9 mouse cellular contexts compared by ENCODE assay signal in the genomic region with DNA sequence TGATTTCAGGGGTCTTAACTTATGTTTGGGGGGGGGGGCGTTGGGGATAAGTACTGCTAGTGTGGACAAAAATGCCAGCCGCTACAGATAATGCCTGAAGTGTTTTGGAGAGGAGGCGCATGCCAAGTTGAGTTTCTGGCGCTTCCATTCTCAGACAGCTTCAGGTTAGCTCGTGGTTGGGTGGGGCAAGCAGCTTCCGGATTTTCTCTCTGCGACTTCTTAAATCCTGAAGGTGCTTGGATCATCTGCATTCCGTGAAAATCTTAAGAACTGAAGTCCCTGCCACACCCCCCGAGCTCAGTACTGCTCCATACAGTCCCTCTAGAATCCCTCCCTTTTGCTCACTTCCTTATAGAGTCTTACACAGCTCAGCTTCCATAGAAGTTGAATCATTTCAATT. TPM values are rescaled to one million over a fixed set of nuclear protein-coding genes. Genes with fewer than 3 reads are reported as not detected.
DNase-seq lines count a peak whose midpoint lies in the region; ATAC-seq and TF ChIP-seq lines count a peak whose summit lies in the region.
"Had no signal": no experiment of that assay in that cellular context is flagged by ENCODE, and none has a peak within 500 bp of the region (broad histone marks: within the 10 kb centered on the region; RNA-seq: fewer than 3 reads in every experiment).

No protein-coding gene starts in this region.

- WGBS in hindbrain, embryonic 15.5 days = 73% methylated on average over 9 of the region's 9 CpGs
- WGBS in hindbrain, embryonic 10.5 days = 65% methylated on average over 9 of the region's 9 CpGs
- WGBS in midbrain, postnatal 0 days = 62% methylated on average over 9 of the region's 9 CpGs
- 71% methylated on average over 9 of the region's 9 CpGs for WGBS in midbrain, embryonic 14.5 days
- WGBS in stomach, embryonic 16.5 days = 54% methylated on average over 9 of the region's 9 CpGs

- peak; percentile 23 for DNase-seq in adrenal gland, adult 2 months
- DNase-seq in adrenal gland, adult 18-20 months (ENCODE audit: low spot score in 2 of 2) = no peak
- no peak for DNase-seq in hindbrain, embryonic 10.5 days (ENCODE audit: low spot score)
- DNase-seq in midbrain, postnatal 0 days (ENCODE audit: low spot score) = no peak
- DNase-seq in midbrain, embryonic 14.5 days = no peak
- no peak for DNase-seq in urinary bladder, postnatal 36 days (ENCODE audit: low spot score in 2 of 2)

- no peaks in the 10 kb centered on the region for H3K9me3 ChIP-seq in hindbrain, embryonic 15.5 days
- H3K9me3 ChIP-seq in hindbrain, embryonic 10.5 days = no peaks in the 10 kb centered on the region
- H3K9me3 ChIP-seq in midbrain, postnatal 0 days (ENCODE audit: low read length) = no peaks in the 10 kb centered on the region
- H3K9me3 ChIP-seq in midbrain, embryonic 14.5 days (ENCODE audit: control insufficient read depth, low read length) = no peaks in the 10 kb centered on the region
- no peaks in the 10 kb centered on the region for H3K9me3 ChIP-seq in stomach, embryonic 16.5 days (replicated peaks; ENCODE audit: control insufficient read depth, low read length)
- H3K9me3 ChIP-seq: forebrain, embryonic 10.5 days had no signal

- no peak for ATAC-seq in hindbrain, embryonic 15.5 days (ENCODE audit: low FRiP score, low read depth)
- no peak for ATAC-seq in midbrain, postnatal 0 days (ENCODE audit: low FRiP score)
- ATAC-seq in midbrain, embryonic 14.5 days (ENCODE audit: low FRiP score, low TSS enrichment) = no peak
- ATAC-seq in stomach, embryonic 16.5 days (ENCODE audit: insufficient read depth, low FRiP score) = no peak

- H3K4me1 ChIP-seq in hindbrain, embryonic 15.5 days (replicated peaks) = peaks cover 26% of the 10 kb centered on the region
- peaks cover 32% of the 10 kb centered on the region for H3K4me1 ChIP-seq in hindbrain, embryonic 10.5 days (replicated peaks)
- no peaks in the 10 kb centered on the region for H3K4me1 ChIP-seq in midbrain, postnatal 0 days (ENCODE audit: insufficient read depth, low read length)
- H3K4me1 ChIP-seq in midbrain, embryonic 14.5 days (ENCODE audit: control insufficient read depth, insufficient read depth, low read length) = peaks cover 9% of the 10 kb centered on the region
- 0 out of 2 replicates have a peak, but pooled peaks cover 5% of the 10 kb centered on the region for H3K4me1 ChIP-seq in stomach, embryonic 16.5 days (ENCODE audit: control insufficient read depth, insufficient read depth, low read length)

- H3K9ac ChIP-seq in hindbrain, embryonic 15.5 days = no peak overlapping the region
- H3K9ac ChIP-seq in midbrain, postnatal 0 days (replicated peaks; ENCODE audit: low read length, poor library complexity, severe bottlenecking) = 0 out of 2 replicates have a peak overlapping the region, but pooled peaks have one; percentile 24
- H3K9ac ChIP-seq in midbrain, embryonic 14.5 days (replicated peaks; ENCODE audit: low read length) = no peak overlapping the region
- 0 out of 2 replicates have a peak overlapping the region, but pooled peaks have one; percentile 16 for H3K9ac ChIP-seq in stomach, embryonic 16.5 days (ENCODE audit: low read length)

- no peak for TF ChIP-seq CTCF in midbrain, postnatal 0 days (IDR thresholded peaks at IDR 0.05)

- H3K4me2 ChIP-seq in hindbrain, embryonic 15.5 days = peak overlapping the region; percentile 98
- peak overlapping the region; percentile 94 for H3K4me2 ChIP-seq in midbrain, postnatal 0 days (ENCODE audit: low read depth, low read length, poor library complexity, severe bottlenecking)
- H3K4me2 ChIP-seq in midbrain, embryonic 14.5 days (ENCODE audit: low read length) = no peak overlapping the region
- H3K4me2 ChIP-seq in stomach, embryonic 16.5 days (ENCODE audit: low read depth, low read length) = peak overlapping the region; percentile 77; the same call in 1 of the 2 replicates

- H3K27ac ChIP-seq in hindbrain, embryonic 15.5 days (replicated peaks) = no peak overlapping the region
- H3K27ac ChIP-seq in hindbrain, embryonic 10.5 days = no peak overlapping the region
- no peak overlapping the region for H3K27ac ChIP-seq in midbrain, postnatal 0 days (ENCODE audit: low read depth, low read length)
- H3K27ac ChIP-seq in midbrain, embryonic 14.5 days (replicated peaks; ENCODE audit: low read depth, low read length) = no peak overlapping the region
- H3K27ac ChIP-seq in stomach, embryonic 16.5 days (ENCODE audit: low read length) = no peak overlapping the region
- H3K27ac ChIP-seq: forebrain, embryonic 10.5 days had no signal

- H3K4me3 ChIP-seq in hindbrain, embryonic 15.5 days = no peak overlapping the region
- H3K4me3 ChIP-seq in hindbrain, embryonic 10.5 days = no peak overlapping the region
- H3K4me3 ChIP-seq in midbrain, postnatal 0 days (ENCODE audit: low read depth, low read length) = no peak overlapping the region
- no peak overlapping the region for H3K4me3 ChIP-seq in midbrain, embryonic 14.5 days (replicated peaks; ENCODE audit: low read depth, low read length)
- H3K4me3 ChIP-seq in stomach, embryonic 16.5 days (replicated peaks; ENCODE audit: low read length) = no peak overlapping the region; the same call in 1 of the 2 replicates
- H3K4me3 ChIP-seq: forebrain, embryonic 10.5 days had no signal

- H3K36me3 ChIP-seq in hindbrain, embryonic 15.5 days = no peaks in the 10 kb centered on the region
- H3K36me3 ChIP-seq in hindbrain, embryonic 10.5 days = no peaks in the 10 kb centered on the region
- H3K36me3 ChIP-seq in midbrain, postnatal 0 days (ENCODE audit: insufficient read depth, low read length) = no peaks in the 10 kb centered on the region
- H3K36me3 ChIP-seq in midbrain, embryonic 14.5 days (ENCODE audit: control insufficient read depth, insufficient read depth, low read length) = no peaks in the 10 kb centered on the region
- no peaks in the 10 kb centered on the region for H3K36me3 ChIP-seq in stomach, embryonic 16.5 days (ENCODE audit: control insufficient read depth, insufficient read depth, low read length)
- H3K36me3 ChIP-seq: forebrain, embryonic 10.5 days had no signal

- H3K27me3 ChIP-seq in hindbrain, embryonic 15.5 days = peaks cover 22% of the 10 kb centered on the region
- peaks cover 51% of the 10 kb centered on the region for H3K27me3 ChIP-seq in hindbrain, embryonic 10.5 days (ENCODE audit: insufficient read depth, poor library complexity, severe bottlenecking)
- H3K27me3 ChIP-seq in midbrain, postnatal 0 days (ENCODE audit: insufficient read depth, low read length) = peaks cover 10% of the 10 kb centered on the region
- peaks cover 26% of the 10 kb centered on the region for H3K27me3 ChIP-seq in midbrain, embryonic 14.5 days (ENCODE audit: control insufficient read depth, insufficient read depth, low read length)
- no peaks in the 10 kb centered on the region for H3K27me3 ChIP-seq in stomach, embryonic 16.5 days (ENCODE audit: control insufficient read depth, insufficient read depth, low read length)

RNA-seq across cellular contexts. Expression of gene Klf9, which starts 3.0 kb away (rescaled TPM):
- total RNA-seq in adrenal gland, adult 2 months (2021) = 10 to 100 TPM; 75.8 to 85.6 TPM
- 64.4 and 66.5 TPM in 2 replicates for polyA plus RNA-seq in adrenal gland, adult 2 months (2012; rRNA removed)
- 10 to 100 TPM; 63.4 to 82.4 TPM for total RNA-seq in adrenal gland, adult 18-20 months (2021)
- 4.5 and 5.0 TPM in 2 replicates for polyA plus RNA-seq in hindbrain, embryonic 15.5 days (2015; fragmentation: Nextera tagmentation; extraction: Ambion mirVana)
- 1.1 and 1.2 TPM in 2 replicates for polyA plus RNA-seq in hindbrain, embryonic 10.5 days (2016; fragmentation: Nextera tagmentation; extraction: Ambion mirVana)
- total RNA-seq in midbrain, postnatal 0 days (2014; rRNA removed) = 13.8 and 14.7 TPM in 2 replicates
- 6.3 and 7.4 TPM in 2 replicates for polyA plus RNA-seq in midbrain, postnatal 0 days (2015; fragmentation: Nextera tagmentation; extraction: Ambion mirVana)
- polyA plus RNA-seq in midbrain, embryonic 14.5 days (2014; fragmentation: Nextera tagmentation; extraction: Ambion mirVana) = 0.93 and 1.2 TPM in 2 replicates
- 7.1 and 7.9 TPM in 2 replicates for polyA plus RNA-seq in stomach, embryonic 16.5 days (2015; fragmentation: Nextera tagmentation; extraction: Ambion mirVana)

Comparison
In these comparisons a context has a peak if more than half of its experiments do, and no peak if none do; other contexts are left out.
1. H3K9ac ChIP-seq: peak in midbrain, postnatal 0 days (single experiment) and stomach, embryonic 16.5 days (single experiment); none in hindbrain, embryonic 15.5 days (single experiment) and midbrain, embryonic 14.5 days (single experiment).